Mouse (Mus musculus) lung, postnatal 0 days (tissue): ENCODE data around the gene Ect2.

ENCODE experiments used
- CTCF ChIP-seq: IDR thresholded peaks from 2 replicates; pipeline ENCODE4 v1.5.1; 2016; ENCODE audit warnings: antibody characterized with exemption, mild to moderate bottlenecking
- EP300 ChIP-seq: IDR thresholded peaks from 2 replicates; pipeline ENCODE4 v1.6.1; 2016; ENCODE audit warnings: antibody characterized with exemption, mild to moderate bottlenecking, control low read depth

GRCm38 (mm10) chr3:27070340-27070739 is 83.3 kb downstream of the Ect2 start:
- TF ChIP-seq CTCF, result no peak
- no peak for TF ChIP-seq EP300
